Mouse (Mus musculus): ENCODE measurements around the gene Fancc.

The Fancc gene

DNA sequence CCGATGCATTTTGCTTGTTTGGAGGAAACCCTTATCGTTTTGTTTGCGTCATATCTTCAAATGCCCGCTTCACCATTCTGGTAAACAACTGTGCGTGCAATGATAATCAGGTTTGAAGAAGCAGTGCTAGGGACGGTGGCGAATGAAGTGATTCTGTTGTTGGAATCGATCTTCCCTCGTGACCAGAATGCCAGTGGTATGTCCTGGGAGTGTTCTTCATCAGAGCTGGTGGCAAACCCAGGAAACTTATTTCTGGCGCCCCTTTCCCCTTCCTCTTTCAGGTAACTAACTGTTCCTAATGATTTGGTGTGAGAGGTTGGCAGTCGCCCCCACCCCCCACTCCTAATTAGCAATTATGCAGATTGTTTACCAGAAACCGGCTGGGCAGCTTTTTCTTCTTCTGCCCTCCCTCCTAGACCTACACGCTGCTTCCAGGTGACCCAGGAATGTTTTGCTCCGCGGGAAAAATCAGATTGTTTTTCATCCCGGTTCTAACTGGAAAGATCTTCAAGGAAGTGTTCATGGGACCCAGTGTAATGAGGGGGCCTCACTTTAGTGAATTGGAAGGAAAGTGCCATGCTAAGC lies 225.0 kb downstream of the Fancc start:
- in situ Hi-C loops (cut with MboI, MseI), result loop anchor here (10.0 kb wide), 1 partner anchor 253 kb away; no protein-coding TSS in a partner anchor

DNA sequence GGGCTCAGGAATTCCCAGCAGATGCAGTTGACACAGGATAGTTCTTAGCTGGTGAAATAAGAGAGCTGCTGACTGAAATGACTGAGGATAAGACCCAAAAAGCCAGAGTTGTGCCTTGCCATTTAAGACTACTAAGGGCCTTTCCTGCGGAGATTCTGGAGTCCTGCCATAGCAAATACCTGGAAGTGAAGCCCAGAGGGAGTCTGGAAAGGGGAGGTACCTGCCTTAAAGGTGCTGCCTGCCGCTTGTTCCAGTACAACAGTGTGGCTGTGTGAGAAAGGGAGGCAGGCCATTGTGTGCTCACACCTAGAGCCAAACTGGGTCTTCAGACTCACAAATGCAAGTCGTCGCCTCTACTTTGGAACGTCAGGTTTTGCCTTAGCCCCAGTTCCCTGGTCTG lies 226.9 kb downstream of the Fancc start:
- in situ Hi-C loops (cut with MboI, MseI), result loop anchor here (10.0 kb wide), 1 partner anchor 255 kb away; no protein-coding TSS in a partner anchor

DNA sequence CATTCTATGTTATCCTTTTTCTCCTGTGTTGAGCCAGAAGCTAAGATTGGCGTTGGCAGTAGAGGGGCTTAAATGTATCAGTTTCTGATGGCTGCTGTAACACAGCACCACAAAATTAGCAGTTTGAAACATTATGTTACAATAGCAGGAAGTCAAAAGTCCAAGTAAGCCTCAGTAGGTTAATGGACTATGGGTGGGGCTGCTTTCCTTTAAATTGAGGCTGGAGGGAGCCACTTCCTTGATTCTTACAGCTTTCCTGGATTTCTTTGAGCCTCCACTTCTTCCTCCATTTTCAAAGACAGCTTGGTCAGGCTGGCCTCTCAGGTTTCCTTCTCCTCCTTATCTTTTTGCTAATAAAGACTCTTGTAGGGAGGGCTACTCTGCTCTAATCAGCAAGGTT lies 228.3 kb downstream of the Fancc start:
- in situ Hi-C loops (cut with MboI, MseI), result no loop called here

DNA sequence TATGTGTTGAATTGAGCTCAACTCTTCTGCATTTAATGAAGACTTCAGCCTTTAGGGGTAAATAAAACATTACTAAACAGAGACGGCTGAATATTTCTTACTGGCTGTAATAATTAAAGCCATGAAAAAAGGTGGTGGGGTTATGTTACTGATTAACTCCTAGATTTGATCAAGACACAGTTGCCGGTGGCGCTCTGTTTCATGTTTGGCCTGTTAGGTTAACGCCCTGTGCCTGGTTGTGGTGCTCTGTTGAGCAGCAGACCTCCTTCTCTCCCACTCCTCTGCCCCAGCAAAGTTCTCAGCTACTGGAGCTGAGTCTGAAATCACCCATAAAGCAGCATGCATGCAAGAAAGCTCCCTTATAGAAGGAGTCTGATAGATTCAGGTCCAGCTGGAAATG lies 228.7 kb downstream of the Fancc start:
- in situ Hi-C loops (cut with MboI, MseI), result no loop called here

DNA sequence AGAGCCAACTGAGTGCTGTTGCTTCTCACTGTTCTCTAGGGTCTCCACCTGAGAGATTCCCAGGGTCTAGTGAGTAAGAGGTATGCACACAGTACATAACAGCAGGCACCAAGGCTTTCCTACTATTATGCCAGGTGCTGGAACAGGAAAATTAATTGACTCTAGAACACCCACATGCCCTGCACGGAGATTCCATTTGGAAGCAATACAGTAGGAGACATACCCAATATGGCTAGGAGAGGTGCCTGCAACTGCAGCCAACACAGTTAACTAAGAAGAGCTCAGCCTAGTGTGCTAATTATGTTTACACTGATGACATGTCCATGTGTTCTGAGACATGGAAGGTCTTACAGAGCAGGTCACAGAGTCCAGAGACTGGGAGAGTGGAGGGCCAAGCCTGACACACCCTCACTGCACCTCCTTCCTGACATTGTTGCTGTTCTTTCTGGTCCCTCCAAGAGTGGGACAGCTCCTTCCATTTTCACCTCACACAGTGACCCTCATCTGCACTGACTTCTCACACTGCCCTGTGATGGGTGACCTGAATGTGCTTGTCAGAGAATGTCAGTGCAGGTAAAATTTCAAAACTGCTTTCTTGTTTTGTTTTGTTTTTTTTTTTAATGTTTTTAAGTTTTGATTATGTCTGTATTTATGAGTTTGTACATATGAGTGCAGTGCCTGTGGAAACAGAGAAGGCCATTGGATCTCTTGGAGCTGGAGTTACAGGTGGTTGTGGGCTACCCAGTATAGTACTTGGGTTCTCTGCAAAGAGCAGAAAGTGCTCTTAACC lies 234.7 kb downstream of the Fancc start:
- in situ Hi-C loops (cut with MboI, MseI), result no loop called here

DNA sequence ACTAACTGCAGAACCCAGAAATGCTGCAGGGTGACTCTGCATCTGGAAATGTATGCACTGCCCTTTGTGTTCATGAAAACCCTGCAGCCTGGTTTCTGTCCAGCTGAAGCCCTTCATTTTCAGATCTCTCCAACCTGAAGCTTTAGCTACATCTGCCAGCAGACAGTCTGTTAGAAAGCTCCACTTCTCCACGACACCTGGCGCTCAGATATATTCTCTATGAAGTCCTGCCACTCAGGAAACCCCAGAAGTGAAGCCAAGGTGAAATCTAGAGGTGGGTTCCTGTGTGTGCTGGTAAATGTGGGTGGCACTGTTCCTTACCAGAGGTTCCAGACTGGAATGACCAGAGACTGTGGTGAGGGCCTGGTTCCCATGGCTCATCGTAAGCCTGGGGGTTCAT lies 235.4 kb downstream of the Fancc start:
- in situ Hi-C loops (cut with MboI, MseI), result no loop called here

DNA sequence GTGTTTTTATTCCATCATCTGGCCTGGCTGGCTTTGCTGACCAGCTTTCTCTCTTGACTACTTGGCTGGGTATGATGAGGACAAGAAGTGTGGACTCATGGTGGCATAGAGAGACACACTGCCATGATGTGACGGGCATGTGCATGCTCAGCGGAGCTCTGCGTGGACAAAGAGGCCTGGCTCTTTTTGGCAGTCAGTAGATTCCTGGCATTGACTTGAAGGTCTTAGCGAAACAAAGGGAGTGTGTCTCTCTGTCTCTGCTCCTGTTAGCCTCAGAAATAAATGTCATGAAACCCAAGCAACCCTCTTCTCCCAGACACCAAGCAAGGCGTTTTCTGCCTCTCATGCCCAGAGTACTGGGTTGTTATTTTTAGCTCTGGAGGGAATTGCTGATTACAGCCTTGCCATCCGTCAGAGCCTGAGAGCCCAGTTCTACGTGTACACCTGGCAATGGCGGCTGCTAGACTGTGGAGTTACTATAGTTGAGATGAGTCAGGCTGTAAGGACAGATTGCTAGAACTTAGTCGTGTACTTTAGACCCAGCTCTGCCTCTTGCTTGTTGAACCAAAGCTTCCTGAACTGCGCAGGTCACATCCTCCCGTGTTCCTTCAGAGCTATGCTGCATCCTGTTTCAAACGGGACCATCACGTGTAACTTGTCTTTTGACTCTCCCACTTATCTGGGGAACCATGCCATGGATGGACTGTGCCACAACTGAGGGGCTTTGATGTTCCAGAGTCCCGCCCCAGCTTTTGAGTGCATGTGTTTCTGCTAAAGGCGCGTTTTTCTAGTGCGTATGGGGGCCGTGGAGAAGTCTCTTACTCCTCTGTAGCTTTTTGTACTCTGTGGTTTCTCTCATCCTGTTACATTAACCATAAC lies 236.1 kb downstream of the Fancc start:
- in situ Hi-C loops (cut with MboI, MseI), result no loop called here

DNA sequence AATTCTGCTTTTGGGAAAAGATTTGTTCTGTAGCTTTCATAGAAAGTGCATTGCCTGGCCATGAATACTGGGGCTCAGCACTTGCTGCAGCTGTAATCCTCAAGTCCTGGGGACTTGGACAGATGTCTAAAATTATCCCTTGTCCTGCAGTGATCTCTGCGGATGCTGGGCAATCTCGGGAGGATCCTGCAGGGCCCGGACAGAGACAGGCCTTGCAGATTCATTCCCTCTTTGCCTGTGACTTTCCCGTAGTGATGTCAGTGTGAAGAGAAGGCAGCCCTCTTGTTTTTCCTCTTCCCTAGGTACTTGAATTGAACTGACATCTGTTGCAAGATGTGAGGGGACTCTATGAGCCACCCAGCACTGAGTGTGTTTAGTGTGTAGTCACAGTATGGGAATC lies 236.9 kb downstream of the Fancc start:
- in situ Hi-C loops (cut with MboI, MseI), result no loop called here

DNA sequence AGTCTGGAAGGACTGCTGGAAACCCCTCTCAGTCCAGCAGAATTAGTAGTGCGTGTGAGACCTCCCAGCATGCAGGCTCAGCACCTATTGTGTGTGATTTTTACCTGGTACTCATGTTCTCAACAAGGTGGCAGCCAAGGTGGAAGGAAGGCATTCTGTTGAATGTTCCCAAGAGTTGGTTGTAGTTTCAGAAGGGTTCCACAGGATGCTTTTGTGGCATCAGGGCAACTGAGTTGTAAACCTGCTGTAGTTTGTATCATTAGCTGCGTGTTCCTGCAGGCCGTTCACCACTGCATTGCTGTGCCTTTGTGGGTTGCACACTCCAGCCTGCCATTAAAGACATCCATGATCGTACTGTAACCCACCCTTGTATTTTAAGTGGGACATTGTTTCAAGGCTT lies 238.4 kb downstream of the Fancc start:
- in situ Hi-C loops (cut with MboI, MseI), result no loop called here

DNA sequence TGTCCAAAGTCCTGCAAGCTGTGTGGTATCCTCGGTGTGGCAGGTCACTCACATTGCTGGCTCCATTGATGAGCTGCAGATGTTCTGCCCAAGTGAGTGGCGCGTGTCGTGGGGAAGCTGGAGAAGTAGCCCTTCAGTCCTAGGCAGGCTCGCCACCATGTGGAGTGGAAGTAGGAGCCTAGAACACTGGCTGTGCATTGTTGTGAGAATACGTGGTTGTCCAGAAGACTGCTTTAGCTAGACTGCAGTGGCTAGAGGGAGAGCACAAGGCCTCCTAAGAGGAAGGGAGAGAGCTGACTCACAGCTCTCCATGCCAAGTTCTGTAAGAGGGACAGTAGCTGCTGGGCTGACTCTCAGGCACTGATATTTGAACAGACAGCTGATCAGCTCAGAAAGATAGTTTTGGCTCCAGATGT lies 238.9 kb downstream of the Fancc start:
- in situ Hi-C loops (cut with MboI, MseI), result no loop called here

DNA sequence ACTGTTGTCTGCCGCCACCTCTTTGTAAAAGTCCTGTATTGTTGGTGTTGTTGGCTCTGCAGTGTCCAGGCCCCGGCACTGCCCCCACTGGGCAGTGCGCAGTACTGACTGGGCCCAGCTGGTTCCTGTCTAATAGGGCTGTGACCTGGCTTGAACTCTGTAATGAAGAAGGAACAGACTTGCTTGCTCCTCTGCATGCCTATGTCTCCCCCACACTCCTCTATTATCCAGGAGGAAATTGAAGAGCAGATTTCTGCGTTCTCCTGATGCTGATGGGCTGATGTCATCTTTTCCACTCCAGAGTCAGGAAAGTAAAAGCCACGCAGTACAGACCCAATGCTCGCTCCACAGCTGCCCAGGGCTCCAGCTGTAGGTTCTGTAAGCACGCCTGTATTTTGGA lies 240.3 kb downstream of the Fancc start:
- in situ Hi-C loops (cut with MboI, MseI), result no loop called here

DNA sequence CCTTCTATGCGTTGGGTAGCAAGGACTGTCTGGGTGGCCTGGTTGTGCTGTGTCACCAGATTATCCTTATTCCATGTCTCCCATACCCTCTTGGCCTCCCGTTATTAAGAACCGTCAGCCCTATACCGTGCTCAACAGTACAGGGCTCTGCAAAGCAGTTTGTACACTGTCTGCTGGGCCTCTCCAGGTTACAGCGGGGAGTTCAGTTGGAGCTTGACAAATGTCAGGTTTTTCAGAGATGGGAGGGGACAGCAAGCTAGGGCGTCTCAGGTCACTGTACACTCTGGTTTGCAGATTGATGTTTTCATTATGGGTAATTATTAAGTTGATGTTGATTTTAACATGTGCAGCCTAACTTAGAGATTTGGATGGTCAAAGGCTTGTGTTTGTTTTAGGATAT lies 240.9 kb downstream of the Fancc start:
- in situ Hi-C loops (cut with MboI, MseI), result no loop called here

DNA sequence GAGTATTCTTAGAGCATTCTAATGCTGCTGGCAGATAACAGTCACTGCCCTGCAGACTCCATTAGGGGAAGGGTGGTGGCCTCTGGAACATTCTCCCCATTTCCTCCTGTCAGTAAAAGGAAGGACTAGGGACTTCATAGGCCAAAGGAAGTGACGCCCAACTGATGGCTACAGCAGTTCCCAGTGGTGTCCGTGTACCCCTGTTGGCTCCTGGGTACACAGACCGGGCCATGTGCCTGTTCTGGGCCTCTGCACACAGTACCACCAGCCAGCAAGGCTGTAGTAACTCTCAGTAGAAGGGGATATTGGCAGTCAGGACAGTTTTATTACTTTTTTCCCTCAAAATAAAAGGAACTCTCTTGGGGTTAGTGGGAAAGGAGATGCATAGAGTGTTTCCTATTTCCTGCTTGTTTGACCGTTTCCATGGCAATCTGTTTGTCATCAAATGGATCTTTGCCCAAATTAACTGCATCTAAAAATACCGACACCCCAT lies 241.5 kb downstream of the Fancc start:
- in situ Hi-C loops (cut with MboI, MseI), result no loop called here

DNA sequence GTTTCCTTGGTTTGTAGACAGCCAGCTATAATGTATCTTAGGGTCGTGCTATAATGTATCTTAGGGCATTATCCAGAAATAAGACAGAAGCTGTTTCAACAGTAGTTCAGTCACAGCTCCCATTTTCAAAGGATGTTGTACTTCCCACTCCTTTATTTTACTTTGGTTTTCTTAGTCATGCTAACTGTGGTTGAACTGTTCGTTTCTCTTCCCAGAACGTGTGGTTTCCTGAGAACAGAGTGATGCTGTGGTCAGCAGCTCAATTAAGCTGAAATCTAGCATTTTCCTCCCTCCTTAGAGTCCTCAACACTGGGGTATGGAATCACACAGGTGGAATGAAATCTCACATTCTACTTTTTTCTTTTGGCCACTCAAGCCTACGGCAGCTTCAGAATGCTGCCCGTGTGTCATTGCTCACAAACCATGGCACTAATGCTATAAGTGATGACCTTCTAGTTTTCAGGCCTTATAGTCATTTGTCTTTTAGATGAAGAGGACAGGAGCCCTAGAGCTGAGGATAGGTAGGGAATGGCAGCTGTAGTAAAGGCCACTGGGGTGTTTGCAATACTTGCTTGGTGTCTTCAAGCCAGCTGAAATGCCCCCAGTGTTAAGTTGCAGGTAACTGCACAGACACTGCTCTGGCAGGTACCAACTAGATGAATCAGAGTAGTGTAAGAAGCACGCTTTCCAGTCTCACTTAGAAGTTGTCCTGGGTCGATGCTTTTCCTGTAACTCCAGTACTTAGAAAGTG lies 243.0 kb downstream of the Fancc start:
- in situ Hi-C loops (cut with MboI, MseI), result no loop called here

DNA sequence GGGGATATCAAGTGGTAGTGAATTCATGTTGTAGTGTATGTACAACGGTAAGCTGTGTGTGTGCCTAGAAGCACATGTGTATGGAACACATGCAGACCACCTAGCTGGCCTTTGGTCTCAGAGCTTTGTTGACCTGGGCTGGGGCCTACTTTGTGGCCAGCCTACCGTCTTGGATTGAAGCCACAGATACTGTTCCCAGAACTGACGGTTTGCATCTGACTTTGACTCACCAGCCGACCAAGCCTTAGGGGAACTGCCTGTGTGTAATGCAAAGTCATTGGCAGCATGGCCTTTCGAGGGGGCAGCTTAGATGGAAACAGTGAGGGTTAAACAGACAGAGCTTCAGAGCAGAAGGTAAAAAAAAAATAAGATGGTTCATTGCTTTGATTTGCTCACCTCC lies 243.9 kb downstream of the Fancc start:
- in situ Hi-C loops (cut with MboI, MseI), result no loop called here

DNA sequence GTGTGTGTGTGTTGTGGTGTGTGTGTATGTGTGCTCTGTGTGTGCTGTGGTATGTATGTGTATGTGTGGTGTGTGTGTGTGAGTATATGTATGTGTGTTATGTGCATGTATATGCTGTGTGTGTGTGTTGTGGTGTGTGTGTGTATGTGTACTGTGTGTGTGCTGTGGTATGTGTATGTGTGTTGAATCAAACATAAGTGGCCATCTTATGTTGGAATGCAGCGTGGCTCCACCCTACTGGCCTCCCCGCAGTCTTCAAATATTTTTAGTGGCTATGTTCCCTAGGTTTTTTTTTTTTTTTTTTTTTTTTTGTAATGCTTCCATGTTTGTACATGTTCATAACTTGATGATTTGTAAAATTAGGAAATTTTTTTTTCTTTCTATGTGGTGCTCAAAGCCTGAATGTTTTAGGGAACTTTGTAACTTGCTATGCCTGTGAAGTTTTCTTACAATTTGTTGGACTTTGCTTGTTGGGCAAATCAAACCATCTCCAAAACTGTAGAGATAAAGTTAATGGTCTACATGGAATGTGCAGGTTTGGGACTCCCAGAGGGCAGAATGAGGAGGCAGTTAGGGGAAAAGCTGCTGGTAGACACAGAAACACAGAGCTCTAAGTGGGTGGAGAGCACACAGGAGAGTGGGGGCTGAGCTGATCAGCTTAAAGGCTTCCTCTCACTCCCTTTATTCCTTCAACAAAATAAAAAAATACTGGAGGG lies 244.6 kb downstream of the Fancc start:
- in situ Hi-C loops (cut with MboI, MseI), result no loop called here

DNA sequence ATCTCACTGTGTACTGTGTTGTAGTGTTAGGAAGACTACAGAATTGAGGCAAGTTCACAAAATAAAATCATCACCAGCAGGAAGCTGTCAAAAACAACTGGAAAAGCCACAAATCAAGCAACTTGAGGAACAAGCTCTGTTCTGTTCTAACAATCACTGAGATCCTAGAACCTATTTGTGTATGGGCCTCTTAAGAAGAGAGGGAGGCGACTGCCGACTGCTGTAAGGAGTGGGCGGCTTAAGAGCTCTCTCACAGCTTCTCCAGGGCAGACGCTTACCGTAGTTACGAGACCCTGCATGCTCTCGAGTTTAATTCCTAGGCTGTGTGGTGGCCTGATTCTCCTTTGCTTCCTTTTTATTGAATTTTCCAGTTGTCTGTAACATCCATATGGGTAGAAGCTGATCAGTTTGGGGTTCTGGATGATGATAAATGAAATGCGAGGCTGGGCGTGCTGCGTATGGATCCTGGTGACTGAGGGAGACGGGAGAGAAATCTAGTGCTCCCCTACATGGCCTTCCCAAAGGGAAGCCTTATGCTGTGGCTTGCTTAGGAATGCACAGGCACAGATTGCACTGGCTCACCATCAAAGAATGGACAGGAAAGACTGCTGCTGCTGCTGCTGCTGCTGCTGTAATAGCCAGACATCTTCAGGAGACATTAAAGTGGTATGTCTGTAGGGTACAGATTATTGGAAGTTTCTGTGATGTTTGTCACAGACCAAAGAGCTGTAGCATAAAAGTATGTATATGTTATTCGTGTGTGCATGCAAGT lies 245.8 kb downstream of the Fancc start:
- in situ Hi-C loops (cut with MboI, MseI), result no loop called here

DNA sequence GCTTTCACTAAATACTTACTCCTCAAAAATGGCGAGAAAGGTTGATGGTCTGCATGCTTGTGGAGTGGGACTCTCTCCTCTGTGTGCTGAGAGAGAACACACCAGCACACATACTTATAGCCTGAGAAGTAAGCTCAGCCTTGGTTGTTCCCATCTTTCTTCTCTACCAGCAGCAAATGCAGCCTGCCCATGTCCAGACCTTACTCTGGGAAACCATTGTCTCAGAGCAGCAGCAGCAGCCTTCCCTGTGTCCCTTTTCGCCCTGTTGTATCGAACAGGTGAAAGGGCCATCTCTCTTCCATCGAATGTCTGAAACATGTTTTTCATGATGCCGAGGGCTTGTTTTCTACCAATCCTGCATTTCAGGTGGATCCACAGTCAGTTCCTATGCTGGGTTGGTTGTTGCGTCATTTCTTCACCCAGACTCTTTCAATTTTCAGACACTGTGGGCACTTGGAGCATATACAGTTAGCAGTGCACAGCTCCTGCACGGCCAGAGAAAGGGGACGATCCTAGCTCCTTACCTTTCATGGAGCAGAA lies 246.6 kb downstream of the Fancc start:
- in situ Hi-C loops (cut with MboI, MseI), result no loop called here

DNA sequence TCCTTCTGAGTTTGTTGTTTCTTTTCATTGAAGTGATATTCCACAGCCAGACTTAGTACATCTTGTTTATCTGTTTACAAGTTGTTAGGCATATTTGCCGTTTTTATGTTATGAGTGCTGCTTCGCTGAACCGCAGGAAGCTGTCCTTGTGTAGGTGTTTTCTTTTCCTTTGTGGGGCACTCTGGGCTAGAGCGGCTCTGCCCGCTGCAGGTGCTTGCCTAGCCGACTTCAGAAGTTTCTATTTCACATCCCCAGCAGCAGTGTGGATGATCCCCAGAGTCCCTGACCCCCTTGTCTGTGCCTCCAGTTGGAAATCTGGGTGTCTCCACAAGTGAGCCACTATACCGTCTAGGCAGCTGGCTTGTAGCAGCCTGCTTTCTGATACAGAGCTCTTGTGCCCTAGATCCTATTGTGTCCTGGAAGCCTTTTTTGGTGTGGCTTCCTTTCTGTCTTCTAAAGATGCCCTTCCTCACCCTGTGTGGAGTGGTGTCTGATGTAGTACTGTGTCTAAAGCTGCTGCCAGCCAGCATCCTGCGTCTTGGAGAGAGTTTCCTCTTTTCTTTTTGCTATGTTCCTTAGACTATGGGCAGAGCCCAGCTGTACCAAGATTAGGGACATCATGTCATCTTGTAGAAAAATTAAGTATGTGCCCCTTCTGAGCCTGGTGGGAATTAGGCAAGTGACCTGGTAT lies 247.2 kb downstream of the Fancc start:
- in situ Hi-C loops (cut with MboI, MseI), result loop anchor here (10.0 to 25.0 kb wide), 2 partner anchors 175 to 788 kb away; partner anchors contain the start of gene Gm49359

Measured in T-helper 2 cell (primary cell).